Mouse (Mus musculus) layer of hippocampus, adult 9-10 months (tissue): ENCODE measurements at regions not wholly inside any gene's neighbourhood (a gene's known extent, or its start where the extent isn't known, plus 50 kb on each side); places are given as distances from the start of the nearest gene placed in this dataset.
A peak's percentile ranks its signal among the peaks of the same experiment; 100 is the strongest.

Experiments used
- DNase-seq: peaks from one replicate; pipeline ENCODE4 v3.0.0; 2022; ENCODE audit warnings: low spot score

GRCm38 (mm10) chr1:61175239-61175638 lies 197.5 kb downstream of the Icos start:
- no peak for DNase-seq

GRCm38 (mm10) chr1:61179461-61179860 lies 201.7 kb downstream of the Icos start:
- DNase-seq, result no peak

GRCm38 (mm10) chr1:61181099-61181821 lies 203.5 kb downstream of the Icos start:
- peak; percentile 89 for DNase-seq

GRCm38 (mm10) chr1:61187381-61188100 lies 209.8 kb downstream of the Icos start:
- no peak for DNase-seq

- DNase-seq, result no peak
Measured at GRCm38 (mm10) chr1:61190921-61191320, 213.2 kb downstream of the Icos start.

- DNase-seq, result no peak
Measured at GRCm38 (mm10) chr1:61198549-61199062, 220.9 kb downstream of the Icos start.

- DNase-seq, result no peak
Measured at GRCm38 (mm10) chr1:61201006-61201405, 223.3 kb downstream of the Icos start.

GRCm38 (mm10) chr1:61202079-61202478 lies 224.4 kb downstream of the Icos start:
- no peak for DNase-seq

- DNase-seq, result no peak
Measured at GRCm38 (mm10) chr1:61203170-61203569, 225.4 kb downstream of the Icos start.

- DNase-seq, result no peak
Measured at GRCm38 (mm10) chr1:61203612-61204011, 225.9 kb downstream of the Icos start.

- DNase-seq, result no peak
Measured at GRCm38 (mm10) chr1:61205137-61205536, 227.4 kb downstream of the Icos start.

- no peak for DNase-seq
Measured at GRCm38 (mm10) chr1:61206861-61207380, 229.2 kb downstream of the Icos start.

- DNase-seq, result no peak
Measured at GRCm38 (mm10) chr1:61208386-61208785, 230.7 kb downstream of the Icos start.

- no peak for DNase-seq
Measured at GRCm38 (mm10) chr1:61221131-61221530, 243.4 kb downstream of the Icos start.

- no peak for DNase-seq
Measured at GRCm38 (mm10) chr1:61228942-61229341, 251.2 kb downstream of the Icos start.

- no peak for DNase-seq
Measured at GRCm38 (mm10) chr1:61233001-61233400, 255.3 kb downstream of the Icos start.

GRCm38 (mm10) chr1:61233476-61234297 lies 256.0 kb downstream of the Icos start:
- DNase-seq, result no peak

GRCm38 (mm10) chr1:61234298-61234682 lies 256.6 kb downstream of the Icos start:
- no peak for DNase-seq

GRCm38 (mm10) chr1:61236511-61236910 lies 258.8 kb downstream of the Icos start:
- DNase-seq, result no peak

GRCm38 (mm10) chr1:61238668-61239067 lies 260.9 kb downstream of the Icos start:
- no peak for DNase-seq

GRCm38 (mm10) chr1:61257561-61257960 lies 279.8 kb downstream of the Icos start:
- no peak for DNase-seq

GRCm38 (mm10) chr1:61263466-61263865 lies 285.7 kb downstream of the Icos start:
- DNase-seq, result no peak
